Mouse (Mus musculus): ENCODE data around the gene Olfr586.

Olfr586 gene

DNA sequence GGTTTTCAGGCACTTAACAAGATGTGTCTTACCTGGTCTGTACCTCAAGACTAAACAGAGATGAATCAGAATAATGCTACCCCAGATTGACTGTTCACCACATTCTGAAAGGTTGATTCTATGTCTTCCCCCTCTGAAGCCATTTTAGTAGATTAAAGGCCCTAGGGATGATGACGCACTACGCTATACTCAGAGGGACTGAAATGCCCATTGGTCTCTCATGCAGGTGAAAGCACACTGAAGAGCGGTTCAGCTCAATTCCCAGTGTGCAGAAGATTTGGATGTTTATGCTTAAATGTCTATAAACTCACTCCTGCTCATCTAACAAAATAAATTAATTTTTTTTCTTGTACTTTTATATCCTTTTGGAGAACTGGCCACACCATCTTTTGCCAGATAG, at the start of gene Olfr586:
Gene Olfr586, minus strand, starts transcription at position 101 of the 400 bp plus-strand sequence.
- DNase-seq (ENCODE audit: low read depth, low spot score), result no peak

DNA sequence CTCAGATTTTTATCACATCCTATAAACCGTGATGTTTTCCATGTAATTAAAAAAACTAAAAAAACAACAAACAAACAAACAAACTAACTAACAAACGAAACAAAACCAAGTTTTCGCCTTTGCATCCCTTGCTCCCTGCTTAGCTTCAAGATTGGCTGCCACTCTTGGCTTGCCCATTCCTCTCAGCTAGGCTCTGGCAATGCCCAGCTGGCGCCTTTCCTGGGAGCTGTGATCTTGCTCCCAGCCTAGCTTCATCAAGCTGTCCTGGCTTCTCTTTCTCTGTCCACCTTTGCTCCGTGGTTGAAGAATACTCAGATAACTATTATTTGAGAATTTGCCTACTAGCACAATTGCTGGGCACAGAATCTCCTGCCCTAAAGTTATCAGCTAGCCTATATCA, 44.3 kb upstream of the Olfr586 start:
- no peak for DNase-seq (ENCODE audit: low read depth, low spot score)

DNA sequence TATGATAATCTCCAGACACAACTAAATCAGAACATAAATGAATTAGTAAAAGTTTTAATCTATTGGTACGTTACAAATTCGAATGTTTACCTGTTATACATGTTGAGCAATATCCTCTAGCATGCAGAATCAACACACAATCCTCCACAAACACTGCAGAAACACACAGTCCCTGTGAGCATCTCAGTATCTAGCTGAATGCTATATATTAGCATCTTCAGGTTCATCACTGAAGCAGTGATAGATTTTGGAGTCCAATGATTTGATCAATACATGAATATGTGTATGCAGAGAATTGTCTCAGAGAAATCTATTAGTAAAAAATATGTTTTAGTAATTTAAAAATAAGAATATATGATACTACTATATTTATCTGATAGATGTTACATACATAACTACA, 30.8 kb upstream of the Olfr586 start, which contains the start of gene Olfr589:
Gene Olfr589, minus strand, starts transcription at position 101 of the 400 bp plus-strand sequence.
- DNase-seq (ENCODE audit: low read depth, low spot score), result no peak

DNA sequence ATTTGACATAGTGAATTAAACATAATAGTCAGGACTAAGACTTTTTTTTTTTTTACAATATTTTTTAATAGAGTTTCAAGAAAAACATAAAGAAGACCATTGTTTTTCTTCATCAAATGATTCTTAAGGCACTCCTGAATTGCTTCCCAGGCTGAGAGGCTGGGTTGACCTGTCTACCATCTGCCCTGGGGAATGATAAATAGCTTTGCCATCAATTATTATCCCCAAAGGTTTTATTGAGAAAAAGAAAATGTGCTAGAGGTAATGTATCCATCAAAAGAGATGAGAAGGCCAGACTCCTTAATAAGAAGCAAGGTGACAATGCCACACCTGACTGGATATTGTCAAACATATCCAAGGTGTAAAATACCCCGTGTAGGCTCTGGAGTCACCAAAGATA, 15.1 kb upstream of the Olfr586 start, which contains the start of gene Olfr588-ps1:
Gene Olfr588-ps1, plus strand, starts transcription at position 301 of the 400 bp plus-strand sequence.
- no peak for DNase-seq (ENCODE audit: low read depth, low spot score)

DNA sequence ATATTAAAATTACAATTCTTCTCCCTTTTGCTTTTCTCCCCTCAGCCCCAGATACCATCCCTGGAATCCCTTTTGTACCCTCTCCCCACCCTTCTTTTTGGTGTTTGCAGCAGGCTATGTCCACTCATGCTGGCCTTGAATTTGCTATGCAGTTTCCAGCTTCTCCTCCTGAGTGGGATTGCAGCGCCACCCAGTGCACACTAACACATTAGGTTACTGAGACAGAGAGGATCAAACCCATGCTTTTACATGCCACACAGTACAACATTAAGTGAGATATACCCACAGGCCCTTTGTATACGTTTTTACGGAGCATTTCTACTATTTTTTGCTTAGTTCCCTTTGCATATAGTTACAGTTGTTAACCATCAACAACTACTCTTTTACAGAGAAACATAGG, 6.0 kb downstream of the Olfr586 start:
- no peak for DNase-seq (ENCODE audit: low read depth, low spot score)

DNA sequence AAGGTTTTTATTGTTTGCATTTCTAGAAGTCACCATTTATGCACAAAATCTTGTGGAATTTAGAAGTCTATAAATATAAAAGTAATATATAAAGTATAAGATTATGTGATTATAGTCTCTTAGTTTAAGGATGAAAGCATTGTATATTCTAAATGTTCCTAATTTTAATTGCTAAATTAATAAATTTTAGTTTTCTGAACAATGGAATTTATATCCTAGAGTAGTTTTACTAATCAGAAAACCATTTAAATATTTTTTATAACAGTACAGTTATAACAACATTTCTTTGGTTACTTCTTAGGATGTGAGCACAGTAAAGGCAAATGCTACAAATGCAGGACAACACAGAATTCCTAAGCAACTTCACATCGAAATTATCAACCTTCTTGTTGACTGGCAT, 28.0 kb downstream of the Olfr586 start, which contains the start of gene Olfr585:
Gene Olfr585, plus strand, starts transcription at position 301 of the 400 bp plus-strand sequence.
- DNase-seq (ENCODE audit: low read depth, low spot score), result no peak

DNA sequence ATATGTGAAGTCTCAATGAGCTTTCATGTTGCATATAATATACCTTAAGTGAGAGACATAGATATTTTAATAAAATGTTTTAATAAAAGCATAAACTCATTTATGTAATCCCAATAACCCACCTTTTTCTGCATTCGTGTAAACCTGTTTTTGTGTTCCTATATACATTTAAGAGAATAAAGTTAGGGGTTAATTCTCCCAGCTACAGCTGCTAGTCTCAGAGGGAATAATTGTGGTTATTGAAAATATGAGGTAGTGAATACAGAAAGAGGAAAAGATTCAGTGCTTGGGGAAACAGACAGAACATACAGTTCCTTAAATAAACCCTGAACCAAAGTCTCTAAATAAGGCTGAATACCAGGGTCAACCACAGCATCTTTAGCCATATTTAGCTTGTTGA, 43.9 kb downstream of the Olfr586 start, which contains the start of gene Olfr584:
Gene Olfr584, plus strand, starts transcription at position 301 of the 400 bp plus-strand sequence.
- DNase-seq (ENCODE audit: low read depth, low spot score), result no peak
